16 mouse cellular contexts compared by ENCODE assay signal in the genomic region with DNA sequence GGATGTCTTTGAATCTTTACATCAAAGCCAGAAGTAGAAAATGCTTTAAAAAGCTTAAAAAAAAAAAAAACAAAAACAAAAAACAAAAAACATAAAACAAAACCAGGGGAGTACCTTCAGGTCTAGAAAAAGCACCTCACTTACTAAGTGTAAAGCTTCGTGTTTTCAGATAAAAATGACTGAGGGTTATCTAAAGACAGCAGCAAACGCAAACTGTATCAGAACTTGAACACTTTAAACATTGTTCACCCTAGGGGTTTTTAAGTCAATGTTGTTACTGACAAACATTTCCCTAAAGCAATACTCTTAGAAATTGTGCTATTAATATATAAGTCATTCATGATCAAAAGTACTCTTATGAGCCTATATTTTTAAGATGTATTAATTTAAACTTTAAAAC.
"Had no signal": no experiment of that assay in that cellular context is flagged by ENCODE, and none has a peak within 500 bp of the region (broad histone marks: within the 10 kb centered on the region; RNA-seq: fewer than 3 reads in every experiment).

No protein-coding gene starts in this region.

- H3K9ac ChIP-seq: neural tube, embryonic 12.5 days; neural tube, embryonic 13.5 days; neural tube, embryonic 15.5 days; stomach, embryonic 15.5 days had no signal

- H3K36me3 ChIP-seq: neural tube, embryonic 12.5 days; neural tube, embryonic 13.5 days; neural tube, embryonic 15.5 days; stomach, embryonic 15.5 days had no signal

- H3K27ac ChIP-seq: neural tube, embryonic 12.5 days; neural tube, embryonic 13.5 days; neural tube, embryonic 15.5 days; stomach, embryonic 15.5 days; stomach, postnatal 0 days had no signal

- H3K4me1 ChIP-seq: neural tube, embryonic 12.5 days; neural tube, embryonic 13.5 days; neural tube, embryonic 15.5 days; stomach, embryonic 15.5 days had no signal

- H3K9me3 ChIP-seq: neural tube, embryonic 12.5 days; stomach, embryonic 15.5 days had no signal

- DNase-seq: retina, postnatal 1 day; right cerebral cortex, adult 18-20 months; right cerebral cortex, postnatal 14 days; right cerebral cortex, postnatal 25 days; right cerebral cortex, postnatal 4 days; spleen, adult 18-20 months; thymus, adult 18-20 months; thymus, adult 2 months; thymus, postnatal 25 days; thymus, postnatal 36 days; thymus, postnatal 4 days had no signal

- H3K4me3 ChIP-seq: neural tube, embryonic 12.5 days; neural tube, embryonic 13.5 days; neural tube, embryonic 15.5 days; stomach, embryonic 15.5 days had no signal

- H3K27me3 ChIP-seq: neural tube, embryonic 12.5 days; neural tube, embryonic 13.5 days; neural tube, embryonic 15.5 days; stomach, embryonic 15.5 days had no signal
